Mouse (Mus musculus): ENCODE measurements around the gene Gm17349. TPM values are rescaled to one million over a fixed set of nuclear protein-coding genes. Genes with fewer than 3 reads are reported as not detected.

Gm17349 gene
- polyA plus RNA-seq, 1 experiment from 2014 or later = not detected

DNA sequence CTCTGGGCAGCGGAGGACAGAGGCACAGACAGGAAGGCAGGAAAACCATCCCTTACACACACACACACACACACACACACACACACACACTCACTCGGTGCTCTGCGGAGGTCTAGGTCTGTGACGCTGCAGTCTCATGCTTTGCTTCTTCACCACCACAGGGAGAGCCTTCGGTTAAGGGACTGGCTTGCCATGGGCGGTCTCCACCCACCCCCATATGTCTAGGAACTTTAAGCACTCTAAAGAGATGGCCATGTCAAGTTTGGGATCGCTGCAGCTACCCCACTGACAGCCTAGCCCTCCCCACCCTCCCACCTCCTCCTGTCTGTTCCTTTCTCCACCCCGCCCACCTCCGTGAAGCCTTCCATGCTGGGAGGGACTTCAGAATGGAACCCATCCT, 49.3 kb downstream of the Gm17349 start:
- no peaks in the 10 kb centered on the region for H3K9me3 ChIP-seq (replicated peaks; ENCODE audit: control insufficient read depth, low read length)
- no peak overlapping the region for H3K4me2 ChIP-seq
- H3K27ac ChIP-seq (ENCODE audit: low read depth, low read length) = no peak overlapping the region
- WGBS (ENCODE audit: insufficient replicate concordance) = 36% methylated on average over 9 of the region's 9 CpGs
- H3K36me3 ChIP-seq (ENCODE audit: control insufficient read depth, insufficient read depth, low read length) = no peaks in the 10 kb centered on the region
- no peak overlapping the region for H3K9ac ChIP-seq (ENCODE audit: low read depth, low read length)
- peaks cover 29% of the 10 kb centered on the region for H3K27me3 ChIP-seq (ENCODE audit: control insufficient read depth, insufficient read depth, low read length)
- no peak overlapping the region for H3K4me3 ChIP-seq (ENCODE audit: low read depth, low read length)
- ATAC-seq (replicated peaks; ENCODE audit: insufficient number of reproducible peaks, low FRiP score, low TSS enrichment) = no peak
- peaks cover 10% of the 10 kb centered on the region for H3K4me1 ChIP-seq (ENCODE audit: control insufficient read depth, insufficient read depth, low read length)

DNA sequence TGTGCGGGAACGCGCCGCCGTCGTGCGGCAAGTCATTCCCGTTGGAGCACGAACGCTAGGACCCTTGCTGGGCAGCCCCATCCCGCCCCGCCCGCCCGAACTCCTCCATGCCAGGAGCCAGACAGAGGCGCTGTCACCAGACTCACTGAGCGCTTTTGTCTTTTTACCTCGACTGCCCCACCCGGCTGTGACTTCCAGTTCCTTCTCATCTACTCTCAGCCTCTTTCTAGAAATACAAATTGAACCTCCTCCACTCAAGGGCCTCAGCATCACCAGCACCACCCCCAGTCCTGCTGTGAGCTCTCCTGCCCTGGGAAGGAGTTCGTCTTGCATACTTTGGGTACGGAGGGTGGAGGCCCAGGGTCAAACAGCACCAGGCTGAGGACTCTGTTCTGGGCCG, 51.4 kb downstream of the Gm17349 start:
- Histone ChIP-seq H3K4me2 (peak overlapping the region; percentile 66), H3K27me3 (ENCODE audit: control insufficient read depth, insufficient read depth, low read length) (peaks cover 29% of the 10 kb centered on the region), H3K27ac (ENCODE audit: low read depth, low read length) (no peak overlapping the region), H3K9me3 (replicated peaks; ENCODE audit: control insufficient read depth, low read length) (no peaks in the 10 kb centered on the region), H3K4me3 (ENCODE audit: low read depth, low read length) (peak overlapping the region; percentile 29), H3K4me1 (ENCODE audit: control insufficient read depth, insufficient read depth, low read length) (peaks cover 27% of the 10 kb centered on the region), H3K36me3 (ENCODE audit: control insufficient read depth, insufficient read depth, low read length) (no peaks in the 10 kb centered on the region), H3K9ac (ENCODE audit: low read depth, low read length) (peak overlapping the region; percentile 31; the same call in 1 of the 2 replicates)
- ATAC-seq (replicated peaks; ENCODE audit: insufficient number of reproducible peaks, low FRiP score, low TSS enrichment) = no peak
- WGBS (ENCODE audit: insufficient replicate concordance) = 4% methylated on average over 21 of the region's 21 CpGs

DNA sequence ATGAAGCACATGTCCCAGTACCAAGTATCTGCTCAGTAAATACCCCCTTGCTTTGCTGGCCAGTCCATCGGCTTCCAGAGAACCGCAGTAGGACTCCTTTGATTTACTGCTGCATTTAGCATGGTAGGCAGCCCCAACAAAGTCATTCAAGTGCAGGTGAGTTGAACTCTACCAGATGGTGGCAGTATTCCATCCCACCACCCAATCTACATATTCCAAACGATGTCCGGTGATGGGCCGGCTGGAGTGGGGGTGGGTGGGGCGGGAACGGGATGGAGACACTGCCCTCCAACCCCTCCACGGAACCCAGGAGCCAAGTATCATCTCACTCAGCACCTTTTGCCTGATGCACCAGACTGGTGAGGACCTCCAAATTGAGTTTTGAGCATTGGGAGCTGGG, 52.0 kb downstream of the Gm17349 start:
- Histone ChIP-seq H3K4me3 (ENCODE audit: low read depth, low read length) (peak overlapping the region; percentile 29), H3K9ac (ENCODE audit: low read depth, low read length) (no peak overlapping the region; the same call in 1 of the 2 replicates), H3K4me1 (ENCODE audit: control insufficient read depth, insufficient read depth, low read length) (peaks cover 32% of the 10 kb centered on the region), H3K9me3 (replicated peaks; ENCODE audit: control insufficient read depth, low read length) (no peaks in the 10 kb centered on the region), H3K27me3 (ENCODE audit: control insufficient read depth, insufficient read depth, low read length) (peaks cover 29% of the 10 kb centered on the region), H3K27ac (ENCODE audit: low read depth, low read length) (no peak overlapping the region), H3K4me2 (peak overlapping the region; percentile 66), H3K36me3 (ENCODE audit: control insufficient read depth, insufficient read depth, low read length) (no peaks in the 10 kb centered on the region)
- 6% methylated on average over 8 of the region's 8 CpGs for WGBS (ENCODE audit: insufficient replicate concordance)
- no peak for ATAC-seq (replicated peaks; ENCODE audit: insufficient number of reproducible peaks, low FRiP score, low TSS enrichment)

Other genes with a start within 250 kb of the Gm17349 start
- 9.0 and 9.1 TPM in 2 replicates for gene Nckap5l, start 247.7 kb downstream of the Gm17349 start, polyA plus RNA-seq (2014; fragmentation: Nextera tagmentation; extraction: Ambion mirVana)
- 11.9 TPM in 2 replicates for gene Bcdin3d, start 230.8 kb downstream of the Gm17349 start, polyA plus RNA-seq (2014; fragmentation: Nextera tagmentation; extraction: Ambion mirVana)
- 0.40 and 0.51 TPM in 2 replicates for gene Faim2, start 177.3 kb downstream of the Gm17349 start, polyA plus RNA-seq (2014; fragmentation: Nextera tagmentation; extraction: Ambion mirVana)
- not detected in 2 replicates for gene Aqp2, start 126.4 kb downstream of the Gm17349 start, polyA plus RNA-seq (2014; fragmentation: Nextera tagmentation; extraction: Ambion mirVana)
- 1.6 and 1.9 TPM in 2 replicates for gene Aqp5, start 114.7 kb downstream of the Gm17349 start, polyA plus RNA-seq (2014; fragmentation: Nextera tagmentation; extraction: Ambion mirVana)
- not detected in 2 replicates for gene Aqp6, start 104.1 kb downstream of the Gm17349 start, polyA plus RNA-seq (2014; fragmentation: Nextera tagmentation; extraction: Ambion mirVana)
- gene Racgap1, start 53.8 kb downstream of the Gm17349 start, polyA plus RNA-seq (2014; fragmentation: Nextera tagmentation; extraction: Ambion mirVana) = 91.8 and 126 TPM in 2 replicates
- gene Asic1, start 35.1 kb downstream of the Gm17349 start, polyA plus RNA-seq (2014; fragmentation: Nextera tagmentation; extraction: Ambion mirVana) = 1.8 and 2.1 TPM in 2 replicates
- gene Smarcd1, start 3.4 kb downstream of the Gm17349 start, polyA plus RNA-seq (2014; fragmentation: Nextera tagmentation; extraction: Ambion mirVana) = 24.8 and 26.6 TPM in 2 replicates
- gene Gpd1, start 12.0 kb upstream of the Gm17349 start, polyA plus RNA-seq (2014; fragmentation: Nextera tagmentation; extraction: Ambion mirVana) = 0.62 and 0.63 TPM in 2 replicates
- 176 and 187 TPM in 2 replicates for gene Cox14, start 20.1 kb upstream of the Gm17349 start, polyA plus RNA-seq (2014; fragmentation: Nextera tagmentation; extraction: Ambion mirVana)
- 52.7 and 56.1 TPM in 2 replicates for gene Cers5, start 67.4 kb upstream of the Gm17349 start, polyA plus RNA-seq (2014; fragmentation: Nextera tagmentation; extraction: Ambion mirVana)
- 24.1 and 27.8 TPM in 2 replicates for gene Lima1, start 170.0 kb upstream of the Gm17349 start, polyA plus RNA-seq (2014; fragmentation: Nextera tagmentation; extraction: Ambion mirVana)